Mouse (Mus musculus): Measurements from ENCODE around the gene Fut11. TPM values are rescaled to one million over a fixed set of nuclear protein-coding genes. Genes with fewer than 3 reads are reported as not detected.

Gene Fut11
- polyA plus RNA-seq, 1 experiment from 2014 or later: 19.9 TPM

- Histone ChIP-seq H3K4me3 (ENCODE audit: low read length) (no peak overlapping the region), H3K4me1 (ENCODE audit: control insufficient read depth, insufficient read depth, low read length) (no peaks in the 10 kb centered on the region), H3K27ac (ENCODE audit: low read depth, low read length) (no peak overlapping the region), H3K4me2 (replicated peaks; ENCODE audit: low read depth, low read length) (no peak overlapping the region), H3K36me3 (ENCODE audit: control insufficient read depth, insufficient read depth, low read length) (peaks cover 92% of the 10 kb centered on the region), H3K9me3 (ENCODE audit: control insufficient read depth, low read length) (no peaks in the 10 kb centered on the region), H3K9ac (ENCODE audit: low read depth, low read length) (no peak overlapping the region), H3K27me3 (ENCODE audit: control insufficient read depth, insufficient read depth, low read length) (no peaks in the 10 kb centered on the region)
- no peak for ATAC-seq (ENCODE audit: low FRiP score, low TSS enrichment)
- WGBS: 92% methylated on average over 4 of the region's 4 CpGs
These were observed 26.6 kb downstream of the Fut11 start for GRCm38 (mm10) chr14:20721371-20721770.

- no peak for ATAC-seq (ENCODE audit: low FRiP score, low TSS enrichment)
- no peak overlapping the region for H3K4me3 ChIP-seq (ENCODE audit: low read length)
- WGBS: 91% methylated on average over 12 of the region's 12 CpGs
- H3K4me1 ChIP-seq (ENCODE audit: control insufficient read depth, insufficient read depth, low read length): no peaks in the 10 kb centered on the region
- peaks cover 89% of the 10 kb centered on the region for H3K36me3 ChIP-seq (ENCODE audit: control insufficient read depth, insufficient read depth, low read length)
- no peaks in the 10 kb centered on the region for H3K9me3 ChIP-seq (ENCODE audit: control insufficient read depth, low read length)
- H3K27ac ChIP-seq (ENCODE audit: low read depth, low read length): no peak overlapping the region
- no peaks in the 10 kb centered on the region for H3K27me3 ChIP-seq (ENCODE audit: control insufficient read depth, insufficient read depth, low read length)
- no peak overlapping the region for H3K4me2 ChIP-seq (replicated peaks; ENCODE audit: low read depth, low read length)
- H3K9ac ChIP-seq (ENCODE audit: low read depth, low read length): no peak overlapping the region
These were observed 28.2 kb downstream of the Fut11 start for GRCm38 (mm10) chr14:20723006-20723405.

GRCm38 (mm10) chr14:20724043-20724442, 29.3 kb downstream of the Fut11 start:
- 27% methylated on average over 5 of the region's 5 CpGs for WGBS
- Histone ChIP-seq H3K9me3 (ENCODE audit: control insufficient read depth, low read length) (no peaks in the 10 kb centered on the region), H3K4me2 (replicated peaks; ENCODE audit: low read depth, low read length) (no peak overlapping the region), H3K9ac (ENCODE audit: low read depth, low read length) (no peak overlapping the region), H3K36me3 (ENCODE audit: control insufficient read depth, insufficient read depth, low read length) (peaks cover 89% of the 10 kb centered on the region), H3K27ac (ENCODE audit: low read depth, low read length) (no peak overlapping the region), H3K4me1 (ENCODE audit: control insufficient read depth, insufficient read depth, low read length) (no peaks in the 10 kb centered on the region), H3K27me3 (ENCODE audit: control insufficient read depth, insufficient read depth, low read length) (no peaks in the 10 kb centered on the region), H3K4me3 (ENCODE audit: low read length) (no peak overlapping the region)
- peak; percentile 44; the same call in 1 of the 2 replicates for ATAC-seq (ENCODE audit: low FRiP score, low TSS enrichment)

GRCm38 (mm10) chr14:20725660-20726339, 31.0 kb downstream of the Fut11 start:
- Histone ChIP-seq H3K36me3 (ENCODE audit: control insufficient read depth, insufficient read depth, low read length) (peaks cover 87% of the 10 kb centered on the region), H3K4me1 (ENCODE audit: control insufficient read depth, insufficient read depth, low read length) (no peaks in the 10 kb centered on the region), H3K27ac (ENCODE audit: low read depth, low read length) (no peak overlapping the region), H3K4me2 (replicated peaks; ENCODE audit: low read depth, low read length) (no peak overlapping the region), H3K9me3 (ENCODE audit: control insufficient read depth, low read length) (no peaks in the 10 kb centered on the region), H3K4me3 (ENCODE audit: low read length) (no peak overlapping the region), H3K9ac (ENCODE audit: low read depth, low read length) (no peak overlapping the region), H3K27me3 (ENCODE audit: control insufficient read depth, insufficient read depth, low read length) (no peaks in the 10 kb centered on the region)
- WGBS: 56% methylated on average over 6 of the region's 6 CpGs
- ATAC-seq (ENCODE audit: low FRiP score, low TSS enrichment): no peak

- no peak overlapping the region for H3K27ac ChIP-seq (ENCODE audit: low read depth, low read length)
- no peaks in the 10 kb centered on the region for H3K27me3 ChIP-seq (ENCODE audit: control insufficient read depth, insufficient read depth, low read length)
- no peaks in the 10 kb centered on the region for H3K4me1 ChIP-seq (ENCODE audit: control insufficient read depth, insufficient read depth, low read length)
- no peak overlapping the region for H3K4me2 ChIP-seq (replicated peaks; ENCODE audit: low read depth, low read length)
- no peak overlapping the region for H3K4me3 ChIP-seq (ENCODE audit: low read length)
- H3K9me3 ChIP-seq (ENCODE audit: control insufficient read depth, low read length): no peaks in the 10 kb centered on the region
- ATAC-seq (ENCODE audit: low FRiP score, low TSS enrichment): no peak
- H3K9ac ChIP-seq (ENCODE audit: low read depth, low read length): no peak overlapping the region
- 88% methylated on average over 9 of the region's 9 CpGs for WGBS
- H3K36me3 ChIP-seq (ENCODE audit: control insufficient read depth, insufficient read depth, low read length): peaks cover 47% of the 10 kb centered on the region
These were observed 35.1 kb downstream of the Fut11 start for GRCm38 (mm10) chr14:20729871-20730270.

GRCm38 (mm10) chr14:20730853-20731602, 36.3 kb downstream of the Fut11 start:
- WGBS: 86% methylated on average over 9 of the region's 9 CpGs
- no peaks in the 10 kb centered on the region for H3K27me3 ChIP-seq (ENCODE audit: control insufficient read depth, insufficient read depth, low read length)
- peaks cover 41% of the 10 kb centered on the region for H3K36me3 ChIP-seq (ENCODE audit: control insufficient read depth, insufficient read depth, low read length)
- no peaks in the 10 kb centered on the region for H3K9me3 ChIP-seq (ENCODE audit: control insufficient read depth, low read length)
- H3K9ac ChIP-seq (ENCODE audit: low read depth, low read length): no peak overlapping the region
- no peak overlapping the region for H3K4me2 ChIP-seq (replicated peaks; ENCODE audit: low read depth, low read length)
- no peak overlapping the region for H3K27ac ChIP-seq (ENCODE audit: low read depth, low read length)
- 0 out of 2 replicates have a peak, but pooled peaks cover 4% of the 10 kb centered on the region for H3K4me1 ChIP-seq (ENCODE audit: control insufficient read depth, insufficient read depth, low read length)
- H3K4me3 ChIP-seq (ENCODE audit: low read length): no peak overlapping the region
- ATAC-seq (ENCODE audit: low FRiP score, low TSS enrichment): no peak

GRCm38 (mm10) chr14:20733041-20733951, 38.5 kb downstream of the Fut11 start:
- Histone ChIP-seq H3K27me3 (ENCODE audit: control insufficient read depth, insufficient read depth, low read length) (no peaks in the 10 kb centered on the region), H3K27ac (ENCODE audit: low read depth, low read length) (0 out of 2 replicates have a peak overlapping the region, but pooled peaks have one; percentile 91), H3K9me3 (ENCODE audit: control insufficient read depth, low read length) (no peaks in the 10 kb centered on the region), H3K4me2 (replicated peaks; ENCODE audit: low read depth, low read length) (peak overlapping the region; percentile 91), H3K9ac (ENCODE audit: low read depth, low read length) (peak overlapping the region; percentile 90), H3K36me3 (ENCODE audit: control insufficient read depth, insufficient read depth, low read length) (peaks cover 40% of the 10 kb centered on the region), H3K4me3 (ENCODE audit: low read length) (peak overlapping the region; percentile 89), H3K4me1 (ENCODE audit: control insufficient read depth, insufficient read depth, low read length) (0 out of 2 replicates have a peak, but pooled peaks cover 4% of the 10 kb centered on the region)
- 46% methylated on average over 12 of the region's 12 CpGs for WGBS
- ATAC-seq (ENCODE audit: low FRiP score, low TSS enrichment): 0 out of 2 replicates have a peak, but pooled peaks have one; percentile 0

GRCm38 (mm10) chr14:20733952-20734774, 39.4 kb downstream of the Fut11 start, which contains the start of gene Ndst2:
Gene Ndst2 (minus strand): TSS chr14:20734562.
- under 1% methylated on average over 65 of the region's 81 CpGs for WGBS
- Histone ChIP-seq H3K4me3 (ENCODE audit: low read length) (peak within 1 kb of the TSS; percentile 89), H3K9me3 (ENCODE audit: control insufficient read depth, low read length) (no peaks in the 10 kb centered on the region), H3K4me2 (replicated peaks; ENCODE audit: low read depth, low read length) (peak within 1 kb of the TSS; percentile 91), H3K27ac (ENCODE audit: low read depth, low read length) (peak within 1 kb of the TSS; percentile 91), H3K36me3 (ENCODE audit: control insufficient read depth, insufficient read depth, low read length) (peaks cover 40% of the 10 kb centered on the region), H3K4me1 (ENCODE audit: control insufficient read depth, insufficient read depth, low read length) (0 out of 2 replicates have a peak, but pooled peaks cover 4% of the 10 kb centered on the region), H3K27me3 (ENCODE audit: control insufficient read depth, insufficient read depth, low read length) (no peaks in the 10 kb centered on the region), H3K9ac (ENCODE audit: low read depth, low read length) (peak within 1 kb of the TSS; percentile 90)
- ATAC-seq (ENCODE audit: low FRiP score, low TSS enrichment): peak; percentile 98
